Mouse (Mus musculus) CH12.LX (cell line): Measurements from ENCODE around the gene Dnajc9. TPM values are rescaled to one million over a fixed set of nuclear protein-coding genes. Genes with fewer than 3 reads are reported as not detected.
A peak's percentile ranks its signal among the peaks of the same experiment; 100 is the strongest.

Experiments
- DNase-seq: peaks from one replicate; pipeline ENCODE4 v3.0.0-alpha.2; 2013; ENCODE audit errors: extremely low read depth
- H3K27ac ChIP-seq: 2 replicates; pipeline ENCODE4 v1.5.1; 2012; ENCODE audit warnings: low read depth, mild to moderate bottlenecking, control low read depth, moderate library complexity; ENCODE audit not compliant: insufficient read depth
- H3K27me3 ChIP-seq: replicated peaks from 2 replicates; pipeline ENCODE3; 2012; ENCODE audit warnings: inconsistent platforms
- H3K36me3 ChIP-seq, 2 experiments: replicated peaks in 1 of 2; 2 replicates each; pipeline versions ENCODE3 to v1.6.1; 2012; ENCODE audit warnings: inconsistent platforms in 1 of 2, low read length in 1 of 2, mild to moderate bottlenecking in 1 of 2, mixed read lengths in 1 of 2, moderate library complexity in 1 of 2; ENCODE audit not compliant: control insufficient read depth in 1 of 2, insufficient read depth in 1 of 2
- H3K4me1 ChIP-seq, 2 experiments: 2 replicates each; pipeline ENCODE4 v1.6.1; 2012; ENCODE audit warnings: inconsistent platforms in 1 of 2, moderate library complexity in 1 of 2; ENCODE audit not compliant: insufficient read depth in 2 of 2, control insufficient read depth in 1 of 2
- H3K4me2 ChIP-seq: 2 replicates; pipeline ENCODE4 v1.6.1; 2012; ENCODE audit warnings: low read depth, mild to moderate bottlenecking, control low read depth; ENCODE audit not compliant: poor library complexity, insufficient read depth, severe bottlenecking
- H3K4me3 ChIP-seq, 3 experiments: fragments of 150-350 bp in 1 of 3; sonication (generic) in 1 of 3; replicated peaks in 1 of 3; 2 replicates each; pipeline versions ENCODE3 to v1.5.1; 2011 to 2012; ENCODE audit warnings: low read depth in 2 of 3, low read length in 2 of 3, mild to moderate bottlenecking in 2 of 3, moderate library complexity in 2 of 3, control low read depth in 1 of 3, improper control_type of control experiment in 1 of 3, inconsistent platforms in 1 of 3, mixed read lengths in 1 of 3; ENCODE audit not compliant: poor library complexity in 1 of 3
- H3K79me2 ChIP-seq: replicated peaks from 2 replicates; pipeline ENCODE4 v1.6.1; 2012; ENCODE audit warnings: mild to moderate bottlenecking, moderate library complexity; ENCODE audit not compliant: control insufficient read depth, poor library complexity, insufficient read depth, severe bottlenecking; ENCODE audit errors: extremely low read depth
- H3K9ac ChIP-seq: 2 replicates; pipeline ENCODE4 v1.6.1; 2012; ENCODE audit warnings: low read depth, mild to moderate bottlenecking, control low read depth, moderate library complexity; ENCODE audit not compliant: insufficient read depth
- H3K9me3 ChIP-seq: replicated peaks from 2 replicates; pipeline ENCODE3; 2012; ENCODE audit warnings: low read length, inconsistent platforms, mixed read lengths
- BHLHE40 ChIP-seq: IDR thresholded peaks from 2 replicates; pipeline ENCODE4 v1.6.1; 2011; ENCODE audit warnings: mild to moderate bottlenecking, low read depth, low read length, improper control_type of control experiment
- CHD1 ChIP-seq: IDR thresholded peaks from 2 replicates; pipeline ENCODE4 v1.6.1; 2012; ENCODE audit warnings: low read depth, low read length, improper control_type of control experiment, inconsistent platforms
- CHD2 ChIP-seq: IDR thresholded peaks from 2 replicates; pipeline ENCODE4 v1.6.1; 2011; ENCODE audit warnings: low read length, improper control_type of control experiment
- CTCF ChIP-seq, 2 experiments: IDR thresholded peaks in 1 of 2; conservative IDR thresholded peaks in 1 of 2; 2 replicates each; pipeline ENCODE4 v1.5.1; 2011 to 2012; ENCODE audit warnings: low read depth in 2 of 2, low read length in 2 of 2, improper control_type of control experiment in 1 of 2, inconsistent platforms in 1 of 2, mild to moderate bottlenecking in 1 of 2, moderate library complexity in 1 of 2
- E2F4 ChIP-seq: IDR thresholded peaks from 2 replicates; pipeline ENCODE4 v1.6.1; 2011; ENCODE audit warnings: low read depth, low read length, improper control_type of control experiment; ENCODE audit not compliant: insufficient replicate concordance
- ELF1 ChIP-seq: IDR thresholded peaks from 2 replicates; pipeline ENCODE4 v1.6.1; 2014; ENCODE audit warnings: low read depth, mild to moderate bottlenecking, inconsistent platforms, low read length, improper control_type of control experiment
- EP300 ChIP-seq: IDR thresholded peaks from 2 replicates; pipeline ENCODE4 v1.6.1; 2011; ENCODE audit warnings: low read length, improper control_type of control experiment
- ETS1 ChIP-seq: conservative IDR thresholded peaks from 2 replicates; pipeline ENCODE4 v1.6.1; 2012; ENCODE audit warnings: low read depth, mild to moderate bottlenecking, inconsistent platforms, low read length, improper control_type of control experiment, moderate library complexity
- HCFC1 ChIP-seq: IDR thresholded peaks from 2 replicates; pipeline ENCODE4 v1.6.1; 2012; ENCODE audit warnings: low read depth, mild to moderate bottlenecking, inconsistent platforms, low read length, improper control_type of control experiment
- IRF4 ChIP-seq: IDR thresholded peaks from 2 replicates; pipeline ENCODE4 v1.6.1; 2014; ENCODE audit warnings: low read depth, mild to moderate bottlenecking, inconsistent platforms, low read length, improper control_type of control experiment
- JUN ChIP-seq: IDR thresholded peaks from 2 replicates; pipeline ENCODE4 v1.6.1; 2011; ENCODE audit warnings: low read depth, mild to moderate bottlenecking, low read length, improper control_type of control experiment, moderate library complexity; ENCODE audit not compliant: insufficient read depth
- JUND ChIP-seq: conservative IDR thresholded peaks from 2 replicates; pipeline ENCODE4 v1.6.1; 2011; ENCODE audit warnings: low read depth, low read length, improper control_type of control experiment
- KAT2A ChIP-seq: IDR thresholded peaks from 2 replicates; pipeline ENCODE4 v1.6.1; 2012; ENCODE audit warnings: low read length, improper control_type of control experiment, inconsistent platforms; ENCODE audit not compliant: insufficient replicate concordance
- MAFK ChIP-seq: IDR thresholded peaks from 2 replicates; pipeline ENCODE4 v1.6.1; 2011; ENCODE audit warnings: low read length, improper control_type of control experiment; ENCODE audit not compliant: insufficient replicate concordance
- MAX ChIP-seq: IDR thresholded peaks from 2 replicates; pipeline ENCODE4 v1.6.1; 2011; ENCODE audit warnings: low read length, improper control_type of control experiment
- MEF2A ChIP-seq: IDR thresholded peaks from 2 replicates; pipeline ENCODE4 v1.6.1; 2014; ENCODE audit warnings: low read depth, mild to moderate bottlenecking, inconsistent platforms, low read length, improper control_type of control experiment, borderline replicate concordance
- MXI1 ChIP-seq: IDR thresholded peaks from 2 replicates; pipeline ENCODE4 v1.6.1; 2011; ENCODE audit warnings: mild to moderate bottlenecking, low read depth, low read length, improper control_type of control experiment
- MYC ChIP-seq: IDR thresholded peaks from 2 replicates; pipeline ENCODE4 v1.6.1; 2011; ENCODE audit warnings: low read depth, mild to moderate bottlenecking, improper control_type of control experiment, low read length
- NELFE ChIP-seq: IDR thresholded peaks from 2 replicates; pipeline ENCODE4 v1.6.1; 2011; ENCODE audit warnings: low read depth, low read length, improper control_type of control experiment
- NRF1 ChIP-seq: IDR thresholded peaks from 2 replicates; pipeline ENCODE4 v1.6.1; 2014; ENCODE audit warnings: low read depth, mild to moderate bottlenecking, inconsistent platforms, low read length, improper control_type of control experiment, moderate library complexity
- PAX5 ChIP-seq: IDR thresholded peaks from 2 replicates; pipeline ENCODE4 v1.6.1; 2012; ENCODE audit warnings: low read length, inconsistent platforms, mixed read lengths
- POLR2A ChIP-seq: IDR thresholded peaks from 2 replicates; pipeline ENCODE4 v1.6.1; 2011; ENCODE audit warnings: low read depth, mild to moderate bottlenecking, improper control_type of control experiment, low read length
- POLR2AphosphoS2 ChIP-seq: IDR thresholded peaks from 2 replicates; pipeline ENCODE4 v1.6.1; 2011; ENCODE audit warnings: low read depth, low read length, improper control_type of control experiment
- RCOR1 ChIP-seq: conservative IDR thresholded peaks from 2 replicates; pipeline ENCODE4 v1.6.1; 2012; ENCODE audit warnings: low read depth, mild to moderate bottlenecking, inconsistent platforms, low read length, improper control_type of control experiment
- SIN3A ChIP-seq: IDR thresholded peaks from 2 replicates; pipeline ENCODE4 v1.6.1; 2012; ENCODE audit warnings: low read length, improper control_type of control experiment, inconsistent platforms
- SMC3 ChIP-seq: IDR thresholded peaks from 2 replicates; pipeline ENCODE4 v1.6.1; 2011; ENCODE audit warnings: low read depth, low read length, improper control_type of control experiment
- TBP ChIP-seq: conservative IDR thresholded peaks from 2 replicates; pipeline ENCODE4 v1.6.1; 2011; ENCODE audit warnings: low read depth, low read length, improper control_type of control experiment
- TCF12 ChIP-seq: IDR thresholded peaks from 2 replicates; pipeline ENCODE4 v1.6.1; 2014; ENCODE audit warnings: low read depth, mild to moderate bottlenecking, inconsistent platforms, low read length, improper control_type of control experiment
- UBTF ChIP-seq: IDR thresholded peaks from 2 replicates; pipeline ENCODE4 v1.6.1; 2012; ENCODE audit warnings: low read depth, mild to moderate bottlenecking, inconsistent platforms, low read length, improper control_type of control experiment, moderate library complexity
- USF1 ChIP-seq: IDR thresholded peaks from 2 replicates; pipeline ENCODE4 v1.6.1; 2014; ENCODE audit warnings: low read depth, mild to moderate bottlenecking, inconsistent platforms, low read length, improper control_type of control experiment
- USF2 ChIP-seq: conservative IDR thresholded peaks from 2 replicates; pipeline ENCODE4 v1.6.1; 2011; ENCODE audit warnings: low read depth, low read length, improper control_type of control experiment
- ZC3H11A ChIP-seq: IDR thresholded peaks from 2 replicates; pipeline ENCODE4 v1.6.1; 2012; ENCODE audit warnings: low read depth, mild to moderate bottlenecking, inconsistent platforms, low read length, improper control_type of control experiment
- ZKSCAN1 ChIP-seq: IDR thresholded peaks from 2 replicates; pipeline ENCODE4 v1.6.1; 2012; ENCODE audit warnings: low read depth, inconsistent platforms, low read length, improper control_type of control experiment, borderline replicate concordance
- ZMIZ1 ChIP-seq: IDR thresholded peaks from 2 replicates; pipeline ENCODE4 v1.6.1; 2012; ENCODE audit warnings: low read depth, mild to moderate bottlenecking, inconsistent platforms, low read length, improper control_type of control experiment
- dilution Hi-C: fragments of 300-500 bp; cut with MboI; formaldehyde crosslinking; loops from 2 replicates; pipeline ENCODE4 v1.14.3; 2020; ENCODE audit warnings: low sequenced_read_pairs; ENCODE audit not compliant: extremely low pct_unique_long_range_greater_than_20kb, extremely low pct_ligation_motif_present
- in situ Hi-C: fragments of 300-500 bp; cut with MboI; formaldehyde crosslinking; loops from 3 replicates; pipeline ENCODE4 v1.14.3; 2019; ENCODE audit warnings: low sequenced_read_pairs, low pct_ligation_motif_present, low pct_unique_long_range_greater_than_20kb, mixed read lengths
- polyA plus RNA-seq: library from polyadenylated mRNA; unstranded; fragments of >175 nt; gene quantifications from 2 replicates; pipeline ENCODE4 v1.2.1, GENCODE M21; 2012; ENCODE audit warnings: low read depth; ENCODE audit not compliant: insufficient read length
- total RNA-seq, 2 experiments: library from RNA; depleted of rRNA; stranded (reverse); fragments of 300-350 nt in 1 of 2; fragments of >200 nt in 1 of 2; gene quantifications; 2 replicates each; pipeline ENCODE4 v1.2.3; 2012 to 2014

The Dnajc9 gene
- total RNA-seq (2012; rRNA removed), result 123 and 147 TPM in 2 replicates
- total RNA-seq (2014; rRNA removed), result 223 and 261 TPM in 2 replicates
- 166 and 208 TPM in 2 replicates for polyA plus RNA-seq

GRCm38 (mm10) chr14:20388441-20389129 is at the start of gene Dnajc9:
Dnajc9 (minus strand) TSS chr14:20388910.
- H3K36me3 ChIP-seq, result peaks cover 39 to 63% of the 10 kb centered on the region in 2 experiments
- peaks cover 54% of the 10 kb centered on the region for H3K79me2 ChIP-seq
- no peaks in the 10 kb centered on the region for H3K9me3 ChIP-seq
- DNase-seq, result peak; percentile 91
- peak within 1 kb of the TSS; percentile 75 to 95 (median 89) for H3K4me3 ChIP-seq
- H3K27ac ChIP-seq, result peak within 1 kb of the TSS; percentile 70
- H3K9ac ChIP-seq, result peak within 1 kb of the TSS; percentile 81
- dilution Hi-C loops (no loop called here), in situ Hi-C loops (loop anchor here (5.0 kb wide), 1 partner anchor 41 kb away; the partner anchor contains the start of genes Ecd and Fam149b)
- peak within 1 kb of the TSS; percentile 97 for H3K4me2 ChIP-seq
- H3K4me1 ChIP-seq, result peaks cover 15 to 49% of the 10 kb centered on the region in 2 experiments
- no peaks in the 10 kb centered on the region for H3K27me3 ChIP-seq
- TF ChIP-seq ZMIZ1 (peak; percentile 93), ZC3H11A (no peak), SIN3A (peak; percentile 87), JUN (no peak), BHLHE40 (no peak), JUND (no peak), ETS1 (no peak), UBTF (no peak), CHD2 (no peak), MAFK (no peak), IRF4 (peak; percentile 63), E2F4 (peak; percentile 65; the same call in 1 of the 2 replicates), SMC3 (no peak), POLR2A (peak; percentile 89), NRF1 (peak; percentile 78), KAT2A (peak; percentile 88; the same call in 1 of the 2 replicates), MYC (no peak), MXI1 (peak; percentile 80), USF2 (no peak), CHD1 (no peak; the same call in 1 of the 2 replicates), TCF12 (peak; percentile 83), EP300 (no peak), HCFC1 (peak; percentile 86), NELFE (peak; percentile 75), POLR2AphosphoS2 (0 out of 2 replicates have a peak, but pooled peaks have one; percentile 18), PAX5 (no peak), ZKSCAN1 (no peak), TBP (no peak; the same call in 1 of the 2 replicates), MAX (no peak; the same call in 1 of the 2 replicates), CTCF (conservative IDR thresholded peaks at IDR 0.05 in 1 of 2, IDR thresholded peaks at IDR 0.05 in 1 of 2; ENCODE audit: low read depth in 2 of 2, low read length in 2 of 2) (no peak), USF1 (no peak), ELF1 (peak; percentile 65), MEF2A (0 out of 2 replicates have a peak, but pooled peaks have one; percentile 39), RCOR1 (no peak)
- TF ChIP-seq, all 38 proteins: peak for 14
